Mouse (Mus musculus) spleen, postnatal 0 days (tissue): ENCODE results near the gene Rbm18. TPM values are rescaled to one million over a fixed set of nuclear protein-coding genes. Genes with fewer than 3 reads are reported as not detected.

ENCODE experiments used
- polyA plus RNA-seq: library from polyadenylated mRNA; unstranded; fragments of >200 nt; fragmentation: Nextera tagmentation; extraction: Ambion mirVana; gene quantifications from 2 replicates; pipeline ENCODE4 v1.2.1, GENCODE M21; 2015

Rbm18 gene
- polyA plus RNA-seq = 29.6 and 30.8 TPM in 2 replicates

DNA sequence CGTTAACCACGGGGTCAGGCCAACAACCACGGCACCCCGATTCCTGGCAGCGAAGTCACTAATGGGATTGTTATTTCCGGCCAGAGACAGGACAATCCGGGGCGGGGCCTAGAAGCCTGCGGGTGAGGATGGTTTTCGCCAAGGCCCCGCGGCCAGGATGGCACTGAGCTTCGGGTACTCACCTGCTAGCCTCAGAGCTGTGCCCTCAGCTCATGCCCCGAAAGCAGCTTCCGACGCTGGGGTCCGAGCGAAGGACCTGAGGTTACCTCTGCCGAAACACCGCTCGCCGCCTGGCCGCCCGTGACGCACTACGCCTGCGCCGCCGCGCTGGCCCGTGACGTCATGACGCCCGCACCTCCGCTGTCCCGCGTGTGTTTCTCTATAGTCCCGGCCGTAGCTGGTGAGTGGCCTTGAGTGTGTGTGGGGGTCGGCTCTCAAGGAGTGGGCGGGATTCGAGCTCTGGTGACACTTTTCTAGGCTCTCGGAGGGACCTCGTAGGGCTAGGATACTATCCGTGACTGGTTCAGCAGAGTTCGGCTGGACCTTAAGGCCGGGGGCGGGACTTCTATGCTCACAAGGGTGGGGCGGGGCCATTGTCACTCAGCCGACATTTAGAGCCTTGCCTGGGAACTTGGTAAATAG, at the start of gene Rbm18, which contains the start of gene Mrrf:
Gene Rbm18 (minus strand): TSS at position 474 of the 642 bp plus-strand sequence.
Gene Mrrf (plus strand): TSS at position 90 of the 642 bp plus-strand sequence.

DNA sequence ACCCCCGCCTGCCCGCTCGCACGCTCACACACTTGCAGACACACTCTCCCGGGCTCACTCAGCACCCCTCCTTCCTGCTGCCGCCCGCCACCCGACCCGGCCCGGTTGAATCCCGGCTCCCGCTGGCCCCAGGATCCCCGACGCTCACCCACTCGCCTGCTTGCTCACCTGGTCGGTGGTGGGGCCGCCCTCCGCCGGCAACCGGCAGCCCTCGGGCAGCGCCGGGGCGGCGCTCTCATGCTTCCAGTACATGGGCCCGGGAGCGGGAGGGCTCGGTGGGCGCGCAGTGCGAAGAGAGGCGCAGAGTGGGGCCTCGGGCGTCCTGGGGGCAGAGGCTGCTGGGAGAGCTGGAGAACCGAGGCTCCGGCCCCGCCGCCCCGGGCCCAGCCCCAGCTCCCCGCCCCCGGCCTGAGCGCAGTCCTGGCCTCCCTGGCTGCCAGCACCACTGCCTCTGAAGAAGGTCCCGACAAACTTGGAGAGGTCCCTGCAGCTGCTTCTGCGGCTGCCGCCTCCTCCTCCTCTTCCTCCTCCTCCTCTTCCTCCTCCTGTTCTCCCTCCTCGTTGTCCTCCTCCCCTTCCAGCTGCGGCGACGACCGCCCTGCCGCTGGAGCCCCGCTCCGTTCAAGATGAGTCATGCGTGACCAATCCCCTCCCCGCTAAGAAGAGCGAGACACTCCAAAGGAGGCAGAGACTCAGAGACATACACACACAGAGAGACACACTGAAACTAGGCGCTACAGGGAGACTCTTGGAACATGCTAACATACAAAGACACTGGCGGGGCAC, 31.4 kb downstream of the Rbm18 start, which contains the start of gene Lhx6:
Gene Lhx6 (minus strand): TSS at position 453 of the 786 bp plus-strand sequence.

Other genes starting within 250 kb of the Rbm18 start
- gene Ttll11, start 156.9 kb downstream of the Rbm18 start, polyA plus RNA-seq = 0.37 and 0.62 TPM in 2 replicates
- gene Ndufa8, start 87.4 kb downstream of the Rbm18 start, polyA plus RNA-seq = 160 and 161 TPM in 2 replicates
- gene Morn5, start 87.3 kb downstream of the Rbm18 start, polyA plus RNA-seq = 0.18 TPM in 1 of 2 replicates, not detected in the other
- gene Lhx6, start 31.4 kb downstream of the Rbm18 start, polyA plus RNA-seq = 0.22 and 0.40 TPM in 2 replicates
- gene Mrrf, start 384 bp downstream of the Rbm18 start, polyA plus RNA-seq = 15.6 and 16.4 TPM in 2 replicates
- 22.1 and 33.1 TPM in 2 replicates for gene Ptgs1, start 93.7 kb upstream of the Rbm18 start, polyA plus RNA-seq
- not detected in 2 replicates for gene Olfr338, start 236.7 kb upstream of the Rbm18 start, polyA plus RNA-seq